Mouse (Mus musculus): ENCODE measurements around the gene Ephb1. TPM values are rescaled to one million over a fixed set of nuclear protein-coding genes. Genes with fewer than 3 reads are reported as not detected.

Ephb1 gene
- polyA plus RNA-seq, 1 experiment from 2014 or later = 42.3 TPM

DNA sequence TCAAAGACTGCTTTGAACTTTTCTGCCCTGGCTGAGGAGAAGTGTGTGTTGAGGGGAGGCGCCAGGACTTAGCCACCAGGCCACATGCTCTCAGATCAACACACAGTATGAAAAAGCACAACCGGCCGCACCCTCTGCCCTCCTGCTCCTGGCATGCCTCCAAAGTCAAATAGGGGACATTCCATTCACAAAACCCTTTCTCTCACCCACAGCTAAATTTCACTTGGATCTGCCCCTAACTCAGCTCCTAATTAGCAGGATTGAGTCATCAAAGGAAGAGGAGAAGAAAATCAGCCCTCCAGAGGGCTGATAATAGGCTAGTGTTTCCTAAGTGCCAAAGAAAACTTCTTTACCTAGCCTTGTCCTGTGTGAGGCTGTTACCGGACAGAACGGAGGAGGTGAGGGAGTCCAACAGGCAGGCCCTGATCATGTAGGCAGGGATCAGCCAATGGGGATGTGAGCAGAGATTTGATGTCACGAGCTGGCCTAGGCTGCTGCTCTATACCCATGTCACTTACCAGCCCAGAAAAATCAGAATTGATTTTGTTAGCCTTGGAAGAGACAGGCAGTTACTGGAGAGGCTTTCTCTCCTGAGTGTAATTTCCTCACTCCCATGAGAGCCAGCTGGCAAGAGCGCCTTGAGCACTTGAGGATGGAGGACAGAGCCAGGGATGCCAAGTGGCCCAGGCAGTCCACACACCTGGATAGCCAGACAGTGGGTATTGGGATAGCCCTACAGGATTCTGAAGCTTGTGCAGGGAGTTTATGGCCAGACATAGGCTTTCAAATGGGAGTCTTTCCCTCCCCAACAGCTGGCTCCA lies 137.5 kb downstream of the Ephb1 start:
- peak; percentile 26 for ATAC-seq (replicated peaks)
- 17% methylated on average over 7 of the region's 7 CpGs for WGBS
- H3K36me3 ChIP-seq = no peaks in the 10 kb centered on the region
- peaks cover 37% of the 10 kb centered on the region for H3K4me1 ChIP-seq
- no peaks in the 10 kb centered on the region for H3K27me3 ChIP-seq
- no peak overlapping the region for H3K4me2 ChIP-seq (replicated peaks)
- no peak overlapping the region for H3K9ac ChIP-seq (replicated peaks)
- H3K9me3 ChIP-seq = no peaks in the 10 kb centered on the region
- peak overlapping the region; percentile 66 for H3K27ac ChIP-seq (replicated peaks)
- H3K4me3 ChIP-seq = no peak overlapping the region

DNA sequence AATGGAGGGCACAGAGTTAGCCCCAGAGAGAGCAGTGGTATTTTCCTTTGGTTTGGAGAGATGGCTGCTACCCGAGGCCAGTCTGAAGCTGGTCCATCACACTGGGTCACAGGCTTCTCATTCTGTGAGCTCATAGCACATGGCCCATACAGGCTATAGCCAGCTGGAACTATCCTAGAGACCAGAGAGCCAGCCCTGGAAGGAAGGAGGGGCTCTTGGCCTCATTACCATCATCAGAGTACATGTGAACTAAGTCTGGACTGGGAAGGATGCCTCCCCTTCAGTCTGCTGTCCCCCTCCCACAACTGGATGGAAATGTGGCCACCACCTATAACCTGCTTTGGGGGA lies 142.5 kb downstream of the Ephb1 start:
- no peak overlapping the region; the same call in 1 of the 2 replicates for H3K4me2 ChIP-seq (replicated peaks)
- H3K4me1 ChIP-seq = peaks cover 48% of the 10 kb centered on the region
- H3K9ac ChIP-seq (replicated peaks) = no peak overlapping the region

DNA sequence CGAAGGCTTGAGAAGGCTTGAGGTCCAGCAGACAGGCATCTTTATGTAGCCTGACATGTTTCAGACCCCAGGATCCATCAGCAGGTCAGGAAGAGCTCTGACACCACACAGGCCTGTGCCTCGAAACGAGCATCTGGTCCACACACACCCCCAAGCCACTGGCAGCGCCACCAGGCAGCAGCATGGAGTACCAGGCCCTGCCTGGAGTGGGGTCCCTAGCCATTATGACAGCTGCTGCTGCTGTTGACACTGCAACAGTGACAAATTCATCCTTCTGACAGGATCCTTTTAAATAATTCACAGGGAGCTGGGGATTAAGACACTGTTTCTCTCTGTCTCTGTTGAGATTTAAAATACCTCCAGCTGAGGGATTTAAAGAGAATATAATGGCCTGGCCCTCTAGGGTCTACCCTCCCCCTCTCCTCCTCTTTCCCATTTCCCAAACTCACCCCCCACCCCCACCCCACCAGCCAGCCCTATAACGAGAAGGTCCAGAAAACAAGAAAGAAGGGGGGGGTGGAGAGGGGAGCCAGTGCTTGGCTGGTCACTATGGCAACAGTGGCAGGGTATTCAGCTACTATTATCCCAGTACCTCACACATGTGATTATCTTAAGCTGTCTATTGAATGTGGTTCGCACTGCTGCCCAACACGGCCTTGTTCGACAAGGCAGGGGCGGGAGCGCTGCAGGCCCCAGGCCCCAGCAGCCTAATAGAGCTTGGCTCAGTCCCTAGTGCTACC lies 143.0 kb downstream of the Ephb1 start:
- H3K4me2 ChIP-seq (replicated peaks) = no peak overlapping the region; the same call in 1 of the 2 replicates
- peaks cover 43% of the 10 kb centered on the region for H3K4me1 ChIP-seq
- H3K36me3 ChIP-seq = no peaks in the 10 kb centered on the region
- H3K27ac ChIP-seq (replicated peaks) = peak overlapping the region; percentile 81
- no peak overlapping the region for H3K4me3 ChIP-seq
- H3K9ac ChIP-seq (replicated peaks) = no peak overlapping the region
- ATAC-seq (replicated peaks) = peak; percentile 96
- H3K9me3 ChIP-seq = no peaks in the 10 kb centered on the region
- WGBS = under 1% methylated on average over 10 of the region's 10 CpGs
- H3K27me3 ChIP-seq = 0 out of 2 replicates have a peak, but pooled peaks cover 4% of the 10 kb centered on the region

More for the DNA sequence above, 142.5 kb downstream of the Ephb1 start:
- H3K27ac ChIP-seq (replicated peaks) = peak overlapping the region; percentile 77
- WGBS = 0% methylated on average over 1 of the region's 1 CpGs
- H3K9me3 ChIP-seq = no peaks in the 10 kb centered on the region
- H3K27me3 ChIP-seq = 0 out of 2 replicates have a peak, but pooled peaks cover 4% of the 10 kb centered on the region
- no peak overlapping the region for H3K4me3 ChIP-seq
- H3K36me3 ChIP-seq = no peaks in the 10 kb centered on the region
- ATAC-seq (replicated peaks) = no peak

DNA sequence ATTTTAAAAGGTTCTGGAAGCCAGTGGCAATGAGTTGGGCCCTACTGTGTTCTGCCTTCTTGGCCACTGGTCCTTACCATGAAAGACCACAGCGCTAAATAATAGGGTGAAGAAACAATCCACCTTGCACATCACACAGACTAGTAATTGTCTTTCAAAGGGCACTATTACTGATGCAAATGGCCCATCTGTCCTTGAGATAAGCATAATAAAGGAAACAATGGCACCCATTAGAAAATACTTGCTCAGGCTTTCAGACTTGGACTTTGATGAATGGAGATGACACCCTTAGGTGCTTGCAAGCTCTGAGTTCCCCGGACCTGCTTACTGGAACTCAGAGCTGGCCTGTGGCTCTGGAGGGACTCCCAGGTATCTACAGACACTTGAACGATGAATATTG lies 149.0 kb downstream of the Ephb1 start:
- no peak overlapping the region for H3K9ac ChIP-seq (replicated peaks)

DNA sequence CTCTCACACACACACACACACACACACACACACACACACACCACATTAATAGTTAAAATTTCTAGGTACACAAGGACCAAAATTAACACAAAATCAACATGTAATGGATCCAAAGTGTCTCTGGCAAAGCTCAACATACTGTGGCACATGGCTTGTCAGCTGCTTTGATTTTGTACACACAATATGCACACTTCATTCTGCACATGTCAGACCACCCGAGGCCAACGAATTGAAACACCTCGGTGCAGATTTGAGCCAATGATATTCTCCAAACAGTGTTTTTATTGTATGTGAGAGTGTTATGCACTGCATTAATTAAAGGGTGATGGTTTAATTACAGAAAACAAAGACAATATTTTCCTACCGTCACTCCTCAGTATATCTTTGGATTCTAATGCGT lies 152.6 kb downstream of the Ephb1 start:
- Histone ChIP-seq H3K27me3 (0 out of 2 replicates have a peak, but pooled peaks cover 2% of the 10 kb centered on the region), H3K4me2 (replicated peaks) (no peak overlapping the region)
- 0 out of 2 replicates have a peak, but pooled peaks have one; percentile 51 for ATAC-seq (replicated peaks)

More for the DNA sequence above, 149.0 kb downstream of the Ephb1 start:
- ATAC-seq (replicated peaks) = no peak
- H3K9me3 ChIP-seq = no peaks in the 10 kb centered on the region
- H3K4me3 ChIP-seq = no peak overlapping the region
- H3K36me3 ChIP-seq = no peaks in the 10 kb centered on the region
- WGBS = 81% methylated on average over 3 of the region's 3 CpGs
- no peak overlapping the region for H3K4me2 ChIP-seq (replicated peaks)
- no peak overlapping the region for H3K27ac ChIP-seq (replicated peaks)
- 0 out of 2 replicates have a peak, but pooled peaks cover 1% of the 10 kb centered on the region for H3K4me1 ChIP-seq
- 0 out of 2 replicates have a peak, but pooled peaks cover 6% of the 10 kb centered on the region for H3K27me3 ChIP-seq

DNA sequence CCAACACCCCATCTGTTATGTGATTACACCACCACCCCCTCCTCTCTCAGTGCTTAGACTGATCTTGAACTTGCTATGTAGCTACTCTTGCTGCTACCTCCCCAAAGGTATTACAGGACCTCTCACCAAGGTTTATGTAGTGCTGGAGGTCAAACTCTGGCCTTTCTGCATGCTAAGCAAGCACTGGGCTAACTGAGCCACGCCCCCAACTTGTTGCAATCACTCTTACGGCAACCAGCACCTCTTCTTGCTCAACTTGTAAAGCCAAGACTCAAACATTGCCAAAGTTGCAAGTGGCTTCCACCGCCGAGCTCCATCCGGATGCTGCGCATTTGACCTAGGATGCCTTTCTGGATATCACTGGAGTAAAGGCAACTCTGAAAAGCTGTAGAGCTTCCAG lies 157.6 kb downstream of the Ephb1 start:
- Histone ChIP-seq H3K9me3 (no peaks in the 10 kb centered on the region), H3K9ac (replicated peaks) (no peak overlapping the region), H3K4me3 (no peak overlapping the region), H3K27me3 (peaks cover 3% of the 10 kb centered on the region; the same call in 1 of the 2 replicates), H3K36me3 (no peaks in the 10 kb centered on the region), H3K27ac (replicated peaks) (no peak overlapping the region), H3K4me1 (peaks cover 38% of the 10 kb centered on the region), H3K4me2 (replicated peaks) (no peak overlapping the region)
- WGBS = 94% methylated on average over 6 of the region's 6 CpGs
- no peak for ATAC-seq (replicated peaks)

More for the DNA sequence above, 152.6 kb downstream of the Ephb1 start:
- Histone ChIP-seq H3K36me3 (no peaks in the 10 kb centered on the region), H3K27ac (replicated peaks) (no peak overlapping the region), H3K9ac (replicated peaks) (no peak overlapping the region), H3K4me1 (peaks cover 13% of the 10 kb centered on the region; the same call in 1 of the 2 replicates), H3K4me3 (no peak overlapping the region), H3K9me3 (no peaks in the 10 kb centered on the region)
- 38% methylated on average over 5 of the region's 5 CpGs for WGBS

DNA sequence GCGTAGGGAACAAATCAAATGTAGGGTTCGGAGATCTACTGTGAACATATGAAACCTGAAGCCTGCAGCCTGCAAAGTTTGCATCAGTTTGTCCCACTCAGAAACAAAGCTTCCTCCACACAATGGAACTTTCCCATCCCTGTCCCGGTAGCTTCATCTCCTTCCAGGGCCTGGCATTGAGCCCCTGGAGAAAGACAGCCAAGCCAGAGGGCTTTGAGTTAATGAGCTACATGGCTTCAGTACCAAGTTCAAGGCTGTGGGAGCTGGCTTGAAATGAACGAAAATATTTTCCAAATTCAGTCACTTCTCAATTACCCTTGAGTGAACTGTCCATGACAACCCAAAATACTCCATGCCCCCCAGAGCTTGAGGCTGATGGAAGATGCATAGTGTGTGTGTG lies 160.4 kb downstream of the Ephb1 start:
- H3K27ac ChIP-seq (replicated peaks) = peak overlapping the region; percentile 65
- no peaks in the 10 kb centered on the region for H3K36me3 ChIP-seq
- ATAC-seq (replicated peaks) = no peak; the same call in 1 of the 2 replicates
- H3K9me3 ChIP-seq = no peaks in the 10 kb centered on the region
- H3K4me2 ChIP-seq (replicated peaks) = no peak overlapping the region
- 33% methylated on average over 4 of the region's 4 CpGs for WGBS
- peaks cover 5% of the 10 kb centered on the region for H3K27me3 ChIP-seq
- H3K4me1 ChIP-seq = peaks cover 53% of the 10 kb centered on the region
- H3K9ac ChIP-seq (replicated peaks) = no peak overlapping the region
- H3K4me3 ChIP-seq = no peak overlapping the region

DNA sequence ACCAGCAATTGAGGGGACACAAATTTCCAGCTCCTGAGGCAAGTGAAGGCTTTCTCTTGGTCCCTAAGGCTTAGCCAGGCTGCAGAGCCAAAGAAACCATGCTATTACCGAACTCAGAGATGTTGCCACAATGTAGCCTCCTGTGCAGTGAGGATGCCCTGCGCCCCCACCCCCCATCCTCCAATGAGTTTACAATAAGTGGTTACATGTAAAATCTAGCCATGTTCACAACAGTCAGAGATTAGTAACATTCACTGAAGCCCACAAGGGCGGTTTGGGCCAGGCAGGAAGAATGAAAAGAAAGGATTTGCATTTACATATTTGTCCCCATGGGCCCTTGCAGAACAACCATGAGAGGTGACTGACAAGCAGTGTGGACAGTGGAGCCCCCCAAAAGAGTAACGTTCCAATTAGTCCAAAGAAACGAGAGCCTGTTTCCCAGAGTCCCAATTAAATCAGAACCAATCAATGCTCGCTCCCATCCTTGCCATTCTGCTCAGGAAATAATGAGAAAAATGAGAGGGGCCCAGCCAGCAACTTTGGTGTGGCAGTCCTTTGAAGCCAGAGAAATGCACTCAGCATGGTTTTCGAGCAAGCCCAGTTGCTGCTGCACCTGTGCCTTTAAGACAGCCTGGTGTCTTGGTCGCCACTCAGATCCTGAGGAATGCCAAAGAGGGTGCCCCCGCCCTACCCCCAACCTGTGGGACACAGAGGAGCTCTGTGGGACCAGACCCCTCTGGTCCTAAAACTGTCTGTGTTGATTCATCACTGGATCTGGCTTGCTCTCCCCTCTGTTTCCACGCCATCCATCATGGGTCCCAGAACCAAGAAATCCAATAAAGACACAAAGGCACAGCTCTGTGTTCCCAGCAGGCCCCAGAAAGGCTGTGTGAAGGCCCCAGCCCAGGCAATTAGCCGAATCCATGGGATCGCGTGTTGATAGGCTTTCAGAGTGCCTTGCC lies 161.5 kb downstream of the Ephb1 start:
- Histone ChIP-seq H3K4me1 (peaks cover 46% of the 10 kb centered on the region), H3K9me3 (no peaks in the 10 kb centered on the region), H3K27ac (replicated peaks) (peak overlapping the region; percentile 65), H3K27me3 (peaks cover 5% of the 10 kb centered on the region), H3K9ac (replicated peaks) (no peak overlapping the region), H3K36me3 (no peaks in the 10 kb centered on the region), H3K4me3 (no peak overlapping the region), H3K4me2 (replicated peaks) (no peak overlapping the region)
- peak; percentile 78 for ATAC-seq (replicated peaks)
- WGBS = 7% methylated on average over 13 of the region's 13 CpGs

DNA sequence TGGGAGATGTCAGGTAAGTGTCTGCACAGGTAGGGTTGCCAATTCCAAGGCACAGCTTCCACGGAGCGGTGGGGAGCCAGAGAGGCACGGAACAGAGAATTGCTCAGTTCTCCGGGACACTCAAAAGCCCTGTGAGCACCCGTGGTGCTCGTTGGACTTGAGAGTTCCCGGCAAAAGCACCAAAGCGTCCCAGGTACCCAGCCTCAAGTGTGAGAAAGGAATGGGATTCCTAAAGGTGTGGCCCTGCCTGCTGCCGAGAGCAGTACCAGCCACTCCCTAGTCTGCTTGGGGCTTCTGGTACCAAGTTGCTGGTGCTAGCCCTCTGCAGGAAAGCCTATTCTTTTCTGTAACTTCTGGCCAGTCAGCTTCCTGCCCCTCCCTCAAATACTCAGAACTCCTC lies 164.4 kb downstream of the Ephb1 start:
- Histone ChIP-seq H3K9ac (replicated peaks) (no peak overlapping the region), H3K4me2 (replicated peaks) (no peak overlapping the region), H3K9me3 (no peaks in the 10 kb centered on the region), H3K27me3 (peaks cover 9% of the 10 kb centered on the region; the same call in 1 of the 2 replicates), H3K27ac (replicated peaks) (no peak overlapping the region), H3K36me3 (no peaks in the 10 kb centered on the region), H3K4me1 (peaks cover 42% of the 10 kb centered on the region), H3K4me3 (no peak overlapping the region)
- WGBS = 77% methylated on average over 9 of the region's 9 CpGs
- ATAC-seq (replicated peaks) = no peak

DNA sequence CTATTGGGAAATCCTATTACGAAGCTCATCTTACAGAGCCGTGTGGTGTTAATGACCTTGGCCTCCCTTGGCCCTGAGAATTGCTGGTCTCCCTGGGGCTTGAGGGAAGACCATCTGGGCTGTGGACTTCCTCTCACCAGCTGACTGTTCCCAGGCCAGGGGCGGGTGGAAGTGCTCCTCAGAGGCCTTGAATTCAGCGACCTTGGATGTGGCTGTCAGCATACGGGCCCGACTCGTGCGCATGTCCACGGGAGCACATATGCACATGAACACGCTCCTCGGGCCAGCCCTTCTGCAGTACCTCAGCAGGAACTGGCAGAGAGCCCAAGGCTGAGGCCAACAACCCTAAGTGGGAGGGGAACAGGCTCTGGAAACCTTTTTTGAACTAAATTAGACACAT lies 165.1 kb downstream of the Ephb1 start:
- Histone ChIP-seq H3K4me2 (replicated peaks) (0 out of 2 replicates have a peak overlapping the region, but pooled peaks have one; percentile 5), H3K4me1 (peaks cover 41% of the 10 kb centered on the region), H3K4me3 (no peak overlapping the region), H3K9me3 (no peaks in the 10 kb centered on the region), H3K27me3 (peaks cover 9% of the 10 kb centered on the region; the same call in 1 of the 2 replicates), H3K9ac (replicated peaks) (no peak overlapping the region), H3K27ac (replicated peaks) (0 out of 2 replicates have a peak overlapping the region, but pooled peaks have one; percentile 32), H3K36me3 (no peaks in the 10 kb centered on the region)
- 42% methylated on average over 11 of the region's 11 CpGs for WGBS
- ATAC-seq (replicated peaks) = 0 out of 2 replicates have a peak, but pooled peaks have one; percentile 5

DNA sequence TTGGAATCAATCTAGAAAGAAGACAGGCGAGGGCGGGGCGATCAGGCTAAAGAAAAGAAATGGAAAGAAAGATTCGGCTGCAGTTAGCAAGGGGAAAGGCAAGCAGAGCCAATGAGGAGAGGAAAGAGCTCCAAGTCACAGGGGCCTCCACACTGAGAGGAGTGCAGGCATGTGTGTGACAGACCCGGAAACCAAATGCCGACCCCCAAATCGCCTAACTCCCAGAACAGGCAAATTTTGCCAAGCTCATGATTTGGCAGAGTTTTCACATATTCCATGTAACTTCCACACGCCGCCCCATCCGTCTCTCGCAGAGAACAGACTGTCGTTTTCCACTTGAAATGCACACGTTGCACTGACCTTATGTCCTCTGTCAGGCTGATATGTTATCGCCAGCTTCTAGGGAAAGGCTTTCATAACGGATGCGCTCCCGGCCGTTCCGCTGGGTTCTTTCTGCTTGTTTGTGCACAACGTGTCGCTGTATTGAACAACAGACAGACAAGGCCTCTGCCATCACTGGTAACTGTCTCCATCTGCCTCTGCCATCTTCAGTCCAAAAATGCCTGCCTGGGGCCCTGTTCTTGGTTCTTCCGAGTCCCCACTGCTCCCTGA lies 170.7 kb downstream of the Ephb1 start:
- peaks cover 10% of the 10 kb centered on the region; the same call in 1 of the 2 replicates for H3K27me3 ChIP-seq
- 50% methylated on average over 22 of the region's 22 CpGs for WGBS
- no peak overlapping the region for H3K9ac ChIP-seq (replicated peaks)

More for the DNA sequence above, 170.7 kb downstream of the Ephb1 start:
- H3K4me2 ChIP-seq (replicated peaks) = peak overlapping the region; percentile 23; the same call in 1 of the 2 replicates
- H3K36me3 ChIP-seq = no peaks in the 10 kb centered on the region
- peak overlapping the region; percentile 65 for H3K27ac ChIP-seq (replicated peaks)
- peaks cover 36% of the 10 kb centered on the region for H3K4me1 ChIP-seq
- ATAC-seq (replicated peaks) = peak; percentile 44
- H3K9me3 ChIP-seq = no peaks in the 10 kb centered on the region
- H3K4me3 ChIP-seq = no peak overlapping the region

All from forebrain, embryonic 15.5 days (tissue).